Mouse (Mus musculus) E14TG2a.4 (cell line): ENCODE measurements around the gene Gm20388.
A peak's percentile ranks its signal among the peaks of the same experiment; 100 is the strongest.
"Not testable (repeated sequence)": the region's sequence is repeated elsewhere in the genome, so short reads cannot be mapped to it uniquely, and the experiment has no call there.

ENCODE experiments used
- H3K27me3 ChIP-seq: 2 replicates; pipeline ENCODE4 v1.6.1; 2014; ENCODE audit warnings: low read length, control low read depth; ENCODE audit not compliant: insufficient read depth
- H3K36me3 ChIP-seq: 2 replicates; pipeline ENCODE4 v1.6.1; 2014; ENCODE audit warnings: low read length, control low read depth; ENCODE audit not compliant: insufficient read depth
- H3K4me1 ChIP-seq: replicated peaks from 2 replicates; pipeline ENCODE4 v1.6.1; 2014; ENCODE audit warnings: low read depth, low read length, control low read depth
- H3K4me3 ChIP-seq: replicated peaks from 2 replicates; pipeline ENCODE4 v1.5.1; 2014; ENCODE audit warnings: mild to moderate bottlenecking, low read length
- H3K9me3 ChIP-seq: 2 replicates; pipeline ENCODE4 v1.6.1; 2014; ENCODE audit warnings: low read length, control low read depth
- CTCF ChIP-seq: conservative IDR thresholded peaks from 2 replicates; pipeline ENCODE4 v1.5.1; 2014; ENCODE audit warnings: low read length
- NANOG ChIP-seq: IDR thresholded peaks from 2 replicates; pipeline ENCODE4 v1.6.1; 2014; ENCODE audit warnings: borderline replicate concordance, low read length, mixed read lengths
- POU5F1 ChIP-seq: IDR thresholded peaks from 2 replicates; pipeline ENCODE4 v1.6.1; 2014; ENCODE audit warnings: low read length, borderline replicate concordance

Gm20388 gene

GRCm38 (mm10) chr8:121136856-121137255 lies 1226.2 kb downstream of the Gm20388 start:
- Histone ChIP-seq H3K4me3 (no peak overlapping the region), H3K9me3 (peaks cover 13% of the 10 kb centered on the region), H3K4me1 (peaks cover 6% of the 10 kb centered on the region), H3K27me3 (peaks cover 43% of the 10 kb centered on the region), H3K36me3 (no peaks in the 10 kb centered on the region)
- TF ChIP-seq CTCF (peak; percentile 40), NANOG (no peak)

GRCm38 (mm10) chr8:121145457-121146134 lies 1235.0 kb downstream of the Gm20388 start:
- H3K4me3 ChIP-seq, H3K4me1 ChIP-seq, H3K36me3 ChIP-seq, H3K9me3 ChIP-seq: not testable (repeated sequence)
- peaks cover 38% of the 10 kb centered on the region for H3K27me3 ChIP-seq

- no peaks in the 10 kb centered on the region for H3K36me3 ChIP-seq
- no peaks in the 10 kb centered on the region for H3K4me1 ChIP-seq
- TF ChIP-seq POU5F1 (no peak), CTCF (no peak), NANOG (no peak)
- H3K9me3 ChIP-seq: no peaks in the 10 kb centered on the region
- no peak overlapping the region for H3K4me3 ChIP-seq
- peaks cover 31% of the 10 kb centered on the region for H3K27me3 ChIP-seq
Measured at GRCm38 (mm10) chr8:121148573-121149083, 1238.0 kb downstream of the Gm20388 start.

DNA sequence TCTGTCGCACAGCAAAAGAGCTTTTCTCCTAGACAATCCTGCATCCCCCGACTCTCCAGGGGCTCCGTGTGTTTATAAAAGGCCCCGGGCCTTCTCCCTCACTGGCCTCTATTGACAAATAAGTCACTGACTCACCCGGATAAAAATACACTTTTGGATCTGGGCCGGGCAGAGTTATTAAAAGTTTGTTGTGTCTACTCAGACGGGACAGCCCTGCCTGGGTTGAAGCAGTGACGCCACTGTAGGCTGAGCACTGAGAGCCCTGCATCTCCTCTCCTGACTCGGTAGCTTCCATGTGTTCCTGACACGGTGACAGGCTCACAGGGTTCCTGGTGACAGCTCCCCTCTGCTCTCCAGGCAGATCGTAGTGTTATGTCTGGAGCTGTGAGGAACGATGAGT lies 1241.8 kb downstream of the Gm20388 start:
- Histone ChIP-seq H3K4me1 (no peaks in the 10 kb centered on the region), H3K4me3 (no peak overlapping the region), H3K9me3 (no peaks in the 10 kb centered on the region), H3K27me3 (peaks cover 42% of the 10 kb centered on the region), H3K36me3 (no peaks in the 10 kb centered on the region)
- TF ChIP-seq NANOG: no peak
- no peak for TF ChIP-seq POU5F1
- no peak for TF ChIP-seq CTCF

DNA sequence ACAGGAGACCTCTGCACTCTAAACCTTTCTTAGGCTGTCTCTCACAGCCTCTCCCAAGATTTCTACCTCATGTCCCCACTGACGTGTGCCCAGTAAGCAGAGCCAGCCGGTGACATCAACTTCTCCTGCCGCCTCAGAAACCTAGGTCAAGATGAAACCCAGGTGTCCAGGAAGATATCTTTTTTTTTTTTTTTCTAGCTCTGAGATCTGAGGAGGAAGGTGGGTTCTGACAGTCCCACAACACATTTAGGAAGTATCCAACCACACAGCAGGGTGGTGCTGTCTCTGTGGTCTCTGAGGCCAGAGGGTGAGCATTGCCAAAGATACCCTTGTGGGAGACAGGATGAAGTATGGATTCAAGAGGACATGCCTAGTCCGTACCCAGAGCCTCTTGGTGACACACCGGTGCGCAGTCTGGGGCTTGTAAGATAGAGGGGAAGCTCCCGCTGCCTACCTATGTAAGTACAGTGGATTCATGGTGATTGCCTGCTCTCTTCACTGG lies 1246.4 kb downstream of the Gm20388 start:
- no peak for TF ChIP-seq POU5F1
- TF ChIP-seq CTCF: no peak
- no peak for TF ChIP-seq NANOG
- Histone ChIP-seq H3K27me3 (peaks cover 38% of the 10 kb centered on the region), H3K36me3 (no peaks in the 10 kb centered on the region), H3K4me1 (no peaks in the 10 kb centered on the region), H3K9me3 (no peaks in the 10 kb centered on the region), H3K4me3 (no peak overlapping the region)

DNA sequence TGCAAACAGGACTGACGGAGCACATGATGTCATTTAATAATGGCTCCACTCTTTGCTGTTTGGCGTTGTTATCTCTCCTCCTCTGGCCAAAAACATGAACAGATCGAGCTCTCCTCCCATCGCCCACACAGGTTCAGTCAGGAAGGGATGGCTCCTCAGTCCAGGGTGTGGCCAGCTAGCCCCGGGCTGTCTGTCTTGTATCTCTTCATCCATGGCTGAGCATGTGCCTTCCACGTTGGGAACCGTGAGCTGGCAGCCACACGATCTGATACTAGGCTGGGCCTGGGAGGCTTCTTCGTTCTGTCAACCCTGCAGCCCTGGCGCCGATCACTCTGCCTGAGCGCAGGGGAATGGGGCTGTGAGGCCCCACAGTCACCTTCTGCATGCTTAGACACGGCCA lies 1248.2 kb downstream of the Gm20388 start:
- TF ChIP-seq NANOG (no peak), CTCF (no peak), POU5F1 (no peak)
- Histone ChIP-seq H3K4me3 (no peak overlapping the region), H3K9me3 (no peaks in the 10 kb centered on the region), H3K27me3 (peaks cover 33% of the 10 kb centered on the region), H3K36me3 (no peaks in the 10 kb centered on the region), H3K4me1 (no peaks in the 10 kb centered on the region)

DNA sequence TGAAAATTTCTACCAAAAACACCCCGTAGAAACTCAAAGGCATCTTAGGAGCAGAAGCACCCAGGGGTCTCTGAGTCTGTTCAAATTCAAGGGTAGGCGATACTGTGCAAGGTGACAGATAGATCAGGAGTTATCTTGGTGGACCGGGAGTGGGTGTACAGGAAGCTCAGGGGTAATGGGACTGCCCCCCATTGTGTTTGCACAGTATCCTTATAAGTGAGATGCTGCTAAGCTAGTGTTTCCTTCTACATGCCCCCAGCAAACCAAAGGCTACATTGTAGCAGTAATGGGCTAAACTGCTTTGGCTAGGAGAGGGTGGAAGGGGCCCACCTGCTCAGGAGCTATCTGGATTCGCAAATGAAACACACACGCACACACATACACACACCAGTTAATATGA lies 1250.8 kb downstream of the Gm20388 start:
- TF ChIP-seq POU5F1 (no peak), CTCF (no peak), NANOG (no peak)
- H3K4me3 ChIP-seq: no peak overlapping the region
- H3K4me1 ChIP-seq: 0 out of 2 replicates have a peak, but pooled peaks cover 4% of the 10 kb centered on the region
- H3K36me3 ChIP-seq: no peaks in the 10 kb centered on the region
- peaks cover 29% of the 10 kb centered on the region for H3K27me3 ChIP-seq
- no peaks in the 10 kb centered on the region for H3K9me3 ChIP-seq

DNA sequence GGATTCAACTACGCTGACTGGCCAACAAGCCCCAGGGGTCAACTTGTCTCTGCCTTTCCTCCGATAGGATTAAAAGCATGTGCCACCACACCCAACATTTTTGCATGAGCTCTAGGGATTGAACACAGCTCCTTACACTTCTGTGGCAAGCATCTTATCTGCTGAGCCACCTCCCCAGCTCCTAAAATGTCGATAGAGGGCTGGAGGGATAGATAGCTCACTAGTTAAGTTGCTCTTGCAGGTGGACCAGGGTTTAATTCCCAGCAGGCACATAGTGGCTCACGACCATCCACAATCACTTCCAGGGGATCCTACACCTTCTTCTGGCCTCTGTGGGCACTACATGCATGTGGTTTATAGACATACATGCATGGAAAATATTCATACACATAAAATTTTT lies 1251.8 kb downstream of the Gm20388 start:
- H3K27me3 ChIP-seq: peaks cover 29% of the 10 kb centered on the region
- H3K36me3 ChIP-seq: no peaks in the 10 kb centered on the region
- no peak overlapping the region for H3K4me3 ChIP-seq
- no peak for TF ChIP-seq CTCF
- 0 out of 2 replicates have a peak, but pooled peaks cover 4% of the 10 kb centered on the region for H3K4me1 ChIP-seq
- no peaks in the 10 kb centered on the region for H3K9me3 ChIP-seq
